Mouse (Mus musculus) CH12.LX (cell line): ENCODE results near the gene P2rx4. TPM values are rescaled to one million over a fixed set of nuclear protein-coding genes. Genes with fewer than 3 reads are reported as not detected.

Source experiments
- MYC ChIP-seq: IDR thresholded peaks from 2 replicates; pipeline ENCODE4 v1.6.1; 2011; ENCODE audit warnings: low read depth, mild to moderate bottlenecking, improper control_type of control experiment, low read length
- polyA plus RNA-seq: library from polyadenylated mRNA; unstranded; fragments of >175 nt; gene quantifications from 2 replicates; pipeline ENCODE4 v1.2.1, GENCODE M21; 2012; ENCODE audit warnings: low read depth; ENCODE audit not compliant: insufficient read length
- total RNA-seq, 2 experiments: library from RNA; depleted of rRNA; stranded (reverse); fragments of 300-350 nt in 1 of 2; fragments of >200 nt in 1 of 2; gene quantifications; 2 replicates each; pipeline ENCODE4 v1.2.3; 2012 to 2014

P2rx4 gene
- total and polyA plus RNA-seq, 3 experiments = 9.1 to 16.7 (median 11.0) TPM

- no peak for TF ChIP-seq MYC
Measured at GRCm38 (mm10) chr5:122778231-122779226, 71.2 kb downstream of the P2rx4 start (continued).

Other genes with a start within 250 kb of the P2rx4 start
- gene Atp2a2, start 205.3 kb upstream of the P2rx4 start, total RNA-seq (2012; rRNA removed) = 80.9 and 123 TPM in 2 replicates
- gene Atp2a2, start 205.3 kb upstream of the P2rx4 start, total RNA-seq (2014; rRNA removed) = 59.5 and 61.6 TPM in 2 replicates
- 158 and 159 TPM in 2 replicates for gene Atp2a2, start 205.3 kb upstream of the P2rx4 start, polyA plus RNA-seq
- 3.4 and 5.0 TPM in 2 replicates for gene Ift81, start 93.0 kb upstream of the P2rx4 start, total RNA-seq (2012; rRNA removed)
- 4.1 and 6.4 TPM in 2 replicates for gene Ift81, start 93.0 kb upstream of the P2rx4 start, total RNA-seq (2014; rRNA removed)
- 3.1 and 3.9 TPM in 2 replicates for gene Ift81, start 93.0 kb upstream of the P2rx4 start, polyA plus RNA-seq
- gene P2rx7, start 63.6 kb upstream of the P2rx4 start, total RNA-seq (2012; rRNA removed) = 0.59 and 0.76 TPM in 2 replicates
- 1.4 and 1.5 TPM in 2 replicates for gene P2rx7, start 63.6 kb upstream of the P2rx4 start, total RNA-seq (2014; rRNA removed)
- gene P2rx7, start 63.6 kb upstream of the P2rx4 start, polyA plus RNA-seq = 1.5 and 1.8 TPM in 2 replicates
- gene Camkk2, start 71.9 kb downstream of the P2rx4 start, total RNA-seq (2012; rRNA removed) = 12.3 and 13.5 TPM in 2 replicates
- gene Camkk2, start 71.9 kb downstream of the P2rx4 start, total RNA-seq (2014; rRNA removed) = 8.6 TPM in 2 replicates
- 9.4 and 12.7 TPM in 2 replicates for gene Camkk2, start 71.9 kb downstream of the P2rx4 start, polyA plus RNA-seq
- gene Anapc5, start 113.8 kb downstream of the P2rx4 start, total RNA-seq (2012; rRNA removed) = 236 and 252 TPM in 2 replicates
- gene Anapc5, start 113.8 kb downstream of the P2rx4 start, total RNA-seq (2014; rRNA removed) = 247 and 258 TPM in 2 replicates
- gene Anapc5, start 113.8 kb downstream of the P2rx4 start, polyA plus RNA-seq = 261 and 280 TPM in 2 replicates
- gene Rnf34, start 142.5 kb downstream of the P2rx4 start, total RNA-seq (2012; rRNA removed) = 17.2 and 18.4 TPM in 2 replicates
- gene Rnf34, start 142.5 kb downstream of the P2rx4 start, total RNA-seq (2014; rRNA removed) = 24.1 and 24.6 TPM in 2 replicates
- gene Rnf34, start 142.5 kb downstream of the P2rx4 start, polyA plus RNA-seq = 29.1 and 30.8 TPM in 2 replicates